Mouse (Mus musculus): Measurements from ENCODE around the gene Nit1. TPM values are rescaled to one million over a fixed set of nuclear protein-coding genes. Genes with fewer than 3 reads are reported as not detected.

Gene Nit1
- polyA plus RNA-seq, 1 experiment from 2014 or later: 31.8 TPM

- H3K4me3 ChIP-seq (ENCODE audit: control insufficient read depth in 1 of 2, insufficient read depth in 1 of 2, low read depth in 1 of 2, low read length in 2 of 2): peak overlapping the region; percentile 45 to 52
- WGBS: 23% methylated on average over 16 of the region's 16 CpGs
- peak overlapping the region; percentile 65 for H3K9ac ChIP-seq (ENCODE audit: low read length)
- no peaks in the 10 kb centered on the region for H3K27me3 ChIP-seq (ENCODE audit: control insufficient read depth, insufficient read depth, low read length)
- no peak for ATAC-seq (ENCODE audit: insufficient number of reproducible peaks, insufficient read depth, low FRiP score, low read depth)
- peaks cover 3% of the 10 kb centered on the region for H3K9me3 ChIP-seq (ENCODE audit: control insufficient read depth, low read length)
- H3K36me3 ChIP-seq (ENCODE audit: control insufficient read depth, insufficient read depth, low read length): peaks cover 26% of the 10 kb centered on the region
- H3K27ac ChIP-seq (replicated peaks in 1 of 2; ENCODE audit: control insufficient read depth in 1 of 2, insufficient read depth in 1 of 2, low read depth in 2 of 2, low read length in 2 of 2): peak overlapping the region in 1 of 2 experiments; percentile 63; a peak in 2 of 4 replicates
- peaks cover 0 to 3% of the 10 kb centered on the region in 2 experiments; a peak in 2 of 4 replicates for H3K4me1 ChIP-seq (ENCODE audit: control insufficient read depth in 2 of 2, insufficient read depth in 2 of 2, low read length in 2 of 2)
- H3K4me2 ChIP-seq (ENCODE audit: low read length): peak overlapping the region; percentile 66
Observed at GRCm38 (mm10) chr1:171361106-171362103, 16.0 kb upstream of the Nit1 start.

DNA sequence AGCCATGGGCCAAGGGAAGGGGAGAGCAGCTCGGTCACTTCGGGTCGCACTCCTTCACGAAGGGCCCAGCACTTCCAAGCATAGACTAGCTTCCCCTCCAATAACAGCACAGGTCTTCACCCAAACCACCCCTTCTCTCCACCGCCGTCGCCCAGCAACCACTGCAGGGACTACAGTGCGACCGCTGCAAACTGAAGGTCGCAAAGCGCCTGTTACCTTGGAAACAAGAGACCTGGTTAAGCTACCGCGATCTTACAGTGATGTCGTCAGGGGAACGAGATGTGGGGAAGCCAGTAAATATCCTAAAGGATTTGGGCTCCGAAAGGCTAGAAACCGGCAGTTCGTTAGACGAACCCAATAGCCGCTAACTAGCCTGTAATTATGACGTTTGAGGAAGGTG lies 15.2 kb upstream of the Nit1 start, which contains the start of gene Klhdc9:
Gene Klhdc9 (minus strand): TSS at position 143 of the 400 bp plus-strand sequence.
- Histone ChIP-seq H3K9ac (ENCODE audit: low read length) (peak within 1 kb of the TSS; percentile 65), H3K9me3 (ENCODE audit: control insufficient read depth, low read length) (peaks cover 3% of the 10 kb centered on the region), H3K4me1 (ENCODE audit: control insufficient read depth in 2 of 2, insufficient read depth in 2 of 2, low read length in 2 of 2) (peaks cover 0 to 3% of the 10 kb centered on the region in 2 experiments; a peak in 2 of 4 replicates), H3K27me3 (ENCODE audit: control insufficient read depth, insufficient read depth, low read length) (no peaks in the 10 kb centered on the region), H3K27ac (replicated peaks in 1 of 2; ENCODE audit: control insufficient read depth in 1 of 2, insufficient read depth in 1 of 2, low read depth in 2 of 2, low read length in 2 of 2) (peak within 1 kb of the TSS in 1 of 2 experiments; percentile 63; a peak in 2 of 4 replicates), H3K36me3 (ENCODE audit: control insufficient read depth, insufficient read depth, low read length) (peaks cover 27% of the 10 kb centered on the region), H3K4me3 (ENCODE audit: control insufficient read depth in 1 of 2, insufficient read depth in 1 of 2, low read depth in 1 of 2, low read length in 2 of 2) (peak within 1 kb of the TSS; percentile 45 to 52), H3K4me2 (ENCODE audit: low read length) (peak within 1 kb of the TSS; percentile 66)
- 2% methylated on average over 21 of the region's 21 CpGs for WGBS
- ATAC-seq (ENCODE audit: insufficient number of reproducible peaks, insufficient read depth, low FRiP score, low read depth): peak; percentile 83

GRCm38 (mm10) chr1:171360253-171360652 lies 14.8 kb upstream of the Nit1 start:
- peak overlapping the region; percentile 65 for H3K9ac ChIP-seq (ENCODE audit: low read length)
- peaks cover 0 to 3% of the 10 kb centered on the region in 2 experiments; a peak in 2 of 4 replicates for H3K4me1 ChIP-seq (ENCODE audit: control insufficient read depth in 2 of 2, insufficient read depth in 2 of 2, low read length in 2 of 2)
- H3K27me3 ChIP-seq (ENCODE audit: control insufficient read depth, insufficient read depth, low read length): no peaks in the 10 kb centered on the region
- H3K36me3 ChIP-seq (ENCODE audit: control insufficient read depth, insufficient read depth, low read length): peaks cover 27% of the 10 kb centered on the region
- H3K9me3 ChIP-seq (ENCODE audit: control insufficient read depth, low read length): peaks cover 3% of the 10 kb centered on the region
- H3K4me3 ChIP-seq (ENCODE audit: control insufficient read depth in 1 of 2, insufficient read depth in 1 of 2, low read depth in 1 of 2, low read length in 2 of 2): peak overlapping the region; percentile 45 to 52
- H3K4me2 ChIP-seq (ENCODE audit: low read length): peak overlapping the region; percentile 66
- 10% methylated on average over 26 of the region's 26 CpGs for WGBS
- ATAC-seq (ENCODE audit: insufficient number of reproducible peaks, insufficient read depth, low FRiP score, low read depth): peak; percentile 25; the same call in 1 of the 2 replicates
- no peak overlapping the region for H3K27ac ChIP-seq (replicated peaks in 1 of 2; ENCODE audit: control insufficient read depth in 1 of 2, insufficient read depth in 1 of 2, low read depth in 2 of 2, low read length in 2 of 2)

GRCm38 (mm10) chr1:171358421-171358820 lies 13.0 kb upstream of the Nit1 start:
- Histone ChIP-seq H3K4me3 (ENCODE audit: control insufficient read depth in 1 of 2, insufficient read depth in 1 of 2, low read depth in 1 of 2, low read length in 2 of 2) (no peak overlapping the region), H3K27ac (replicated peaks in 1 of 2; ENCODE audit: control insufficient read depth in 1 of 2, insufficient read depth in 1 of 2, low read depth in 2 of 2, low read length in 2 of 2) (no peak overlapping the region), H3K27me3 (ENCODE audit: control insufficient read depth, insufficient read depth, low read length) (no peaks in the 10 kb centered on the region), H3K4me2 (ENCODE audit: low read length) (no peak overlapping the region), H3K9me3 (ENCODE audit: control insufficient read depth, low read length) (peaks cover 3% of the 10 kb centered on the region), H3K9ac (ENCODE audit: low read length) (no peak overlapping the region), H3K36me3 (ENCODE audit: control insufficient read depth, insufficient read depth, low read length) (peaks cover 27% of the 10 kb centered on the region), H3K4me1 (ENCODE audit: control insufficient read depth in 2 of 2, insufficient read depth in 2 of 2, low read length in 2 of 2) (peaks cover 0 to 3% of the 10 kb centered on the region in 2 experiments; a peak in 2 of 4 replicates)
- ATAC-seq (ENCODE audit: insufficient number of reproducible peaks, insufficient read depth, low FRiP score, low read depth): no peak
- WGBS: 77% methylated on average over 4 of the region's 4 CpGs

DNA sequence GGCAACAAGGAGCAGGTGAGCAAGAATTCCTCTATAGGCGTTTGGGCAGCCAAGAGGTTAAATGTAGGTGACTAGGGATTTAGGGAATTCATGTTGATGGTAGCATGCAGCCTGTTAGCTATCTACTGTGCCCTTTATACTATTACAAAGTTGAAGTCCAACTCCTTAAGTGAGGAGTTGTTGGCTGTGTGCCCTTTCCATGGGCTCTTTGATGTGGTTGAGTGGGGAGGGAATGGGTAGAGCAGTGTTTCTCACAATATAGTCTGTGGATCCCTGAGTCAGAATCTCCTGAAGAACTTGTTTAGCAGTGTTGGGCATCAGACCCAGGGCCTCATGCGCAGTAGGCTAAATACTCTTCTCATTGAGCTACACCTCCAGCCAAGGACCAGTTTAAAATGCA lies 11.4 kb upstream of the Nit1 start:
- peaks cover 3% of the 10 kb centered on the region for H3K9me3 ChIP-seq (ENCODE audit: control insufficient read depth, low read length)
- no peak overlapping the region for H3K9ac ChIP-seq (ENCODE audit: low read length)
- no peaks in the 10 kb centered on the region for H3K27me3 ChIP-seq (ENCODE audit: control insufficient read depth, insufficient read depth, low read length)
- H3K4me3 ChIP-seq (ENCODE audit: control insufficient read depth in 1 of 2, insufficient read depth in 1 of 2, low read depth in 1 of 2, low read length in 2 of 2): no peak overlapping the region
- no peak for ATAC-seq (ENCODE audit: insufficient number of reproducible peaks, insufficient read depth, low FRiP score, low read depth)
- peaks cover 0 to 3% of the 10 kb centered on the region in 2 experiments; a peak in 2 of 4 replicates for H3K4me1 ChIP-seq (ENCODE audit: control insufficient read depth in 2 of 2, insufficient read depth in 2 of 2, low read length in 2 of 2)
- H3K4me2 ChIP-seq (ENCODE audit: low read length): no peak overlapping the region
- no peak overlapping the region for H3K27ac ChIP-seq (replicated peaks in 1 of 2; ENCODE audit: control insufficient read depth in 1 of 2, insufficient read depth in 1 of 2, low read depth in 2 of 2, low read length in 2 of 2)
- H3K36me3 ChIP-seq (ENCODE audit: control insufficient read depth, insufficient read depth, low read length): peaks cover 27% of the 10 kb centered on the region
- 87% methylated on average over 2 of the region's 2 CpGs for WGBS

GRCm38 (mm10) chr1:171355812-171356340 lies 10.4 kb upstream of the Nit1 start:
- Histone ChIP-seq H3K36me3 (ENCODE audit: control insufficient read depth, insufficient read depth, low read length) (peaks cover 27% of the 10 kb centered on the region), H3K27me3 (ENCODE audit: control insufficient read depth, insufficient read depth, low read length) (no peaks in the 10 kb centered on the region), H3K9ac (ENCODE audit: low read length) (no peak overlapping the region), H3K9me3 (ENCODE audit: control insufficient read depth, low read length) (peaks cover 3% of the 10 kb centered on the region), H3K27ac (replicated peaks in 1 of 2; ENCODE audit: control insufficient read depth in 1 of 2, insufficient read depth in 1 of 2, low read depth in 2 of 2, low read length in 2 of 2) (no peak overlapping the region), H3K4me3 (ENCODE audit: control insufficient read depth in 1 of 2, insufficient read depth in 1 of 2, low read depth in 1 of 2, low read length in 2 of 2) (no peak overlapping the region), H3K4me1 (ENCODE audit: control insufficient read depth in 2 of 2, insufficient read depth in 2 of 2, low read length in 2 of 2) (peaks cover 0 to 3% of the 10 kb centered on the region in 2 experiments; a peak in 2 of 4 replicates), H3K4me2 (ENCODE audit: low read length) (no peak overlapping the region)
- no peak for ATAC-seq (ENCODE audit: insufficient number of reproducible peaks, insufficient read depth, low FRiP score, low read depth)
- WGBS: 85% methylated on average over 5 of the region's 5 CpGs

DNA sequence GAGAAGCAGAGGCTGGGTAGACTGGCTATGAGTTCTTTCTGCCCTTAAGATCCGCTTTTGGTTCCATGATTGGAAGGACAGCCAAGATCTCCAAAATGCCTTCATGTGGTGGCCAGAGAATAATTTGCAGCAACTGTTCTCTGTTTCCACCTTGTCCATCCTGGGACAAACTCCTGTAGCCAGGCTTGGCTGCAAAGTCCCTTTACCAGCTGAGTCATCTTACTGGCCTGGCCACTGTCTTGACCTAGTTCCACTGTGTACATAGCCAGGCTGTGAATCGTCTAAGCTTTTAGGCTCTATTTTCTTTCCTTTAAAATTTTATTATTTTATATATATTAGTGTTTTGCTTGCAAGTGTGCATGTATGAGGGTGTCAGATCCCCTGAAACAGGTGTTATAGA lies 3.8 kb upstream of the Nit1 start:
- H3K9ac ChIP-seq (ENCODE audit: low read length): no peak overlapping the region

More for the DNA sequence above, 3.8 kb upstream of the Nit1 start:
- H3K4me2 ChIP-seq (ENCODE audit: low read length): no peak overlapping the region
- no peaks in the 10 kb centered on the region for H3K27me3 ChIP-seq (ENCODE audit: control insufficient read depth, insufficient read depth, low read length)
- no peaks in the 10 kb centered on the region for H3K36me3 ChIP-seq (ENCODE audit: control insufficient read depth, insufficient read depth, low read length)
- peaks cover 5% of the 10 kb centered on the region for H3K9me3 ChIP-seq (ENCODE audit: control insufficient read depth, low read length)
- no peak overlapping the region for H3K27ac ChIP-seq (replicated peaks in 1 of 2; ENCODE audit: control insufficient read depth in 1 of 2, insufficient read depth in 1 of 2, low read depth in 2 of 2, low read length in 2 of 2)
- H3K4me3 ChIP-seq (ENCODE audit: control insufficient read depth in 1 of 2, insufficient read depth in 1 of 2, low read depth in 1 of 2, low read length in 2 of 2): no peak overlapping the region
- H3K4me1 ChIP-seq (ENCODE audit: control insufficient read depth in 2 of 2, insufficient read depth in 2 of 2, low read length in 2 of 2): peaks cover 4 to 10% of the 10 kb centered on the region in 2 experiments
- no peak for ATAC-seq (ENCODE audit: insufficient number of reproducible peaks, insufficient read depth, low FRiP score, low read depth)
- 93% methylated on average over 2 of the region's 2 CpGs for WGBS
